Mouse (Mus musculus): ENCODE data around the gene Rmdn2. TPM values are rescaled to one million over a fixed set of nuclear protein-coding genes. Genes with fewer than 3 reads are reported as not detected.
A peak's percentile ranks its signal among the peaks of the same experiment; 100 is the strongest.

Rmdn2 gene
- polyA plus RNA-seq, 1 experiment: 11.8 TPM

DNA sequence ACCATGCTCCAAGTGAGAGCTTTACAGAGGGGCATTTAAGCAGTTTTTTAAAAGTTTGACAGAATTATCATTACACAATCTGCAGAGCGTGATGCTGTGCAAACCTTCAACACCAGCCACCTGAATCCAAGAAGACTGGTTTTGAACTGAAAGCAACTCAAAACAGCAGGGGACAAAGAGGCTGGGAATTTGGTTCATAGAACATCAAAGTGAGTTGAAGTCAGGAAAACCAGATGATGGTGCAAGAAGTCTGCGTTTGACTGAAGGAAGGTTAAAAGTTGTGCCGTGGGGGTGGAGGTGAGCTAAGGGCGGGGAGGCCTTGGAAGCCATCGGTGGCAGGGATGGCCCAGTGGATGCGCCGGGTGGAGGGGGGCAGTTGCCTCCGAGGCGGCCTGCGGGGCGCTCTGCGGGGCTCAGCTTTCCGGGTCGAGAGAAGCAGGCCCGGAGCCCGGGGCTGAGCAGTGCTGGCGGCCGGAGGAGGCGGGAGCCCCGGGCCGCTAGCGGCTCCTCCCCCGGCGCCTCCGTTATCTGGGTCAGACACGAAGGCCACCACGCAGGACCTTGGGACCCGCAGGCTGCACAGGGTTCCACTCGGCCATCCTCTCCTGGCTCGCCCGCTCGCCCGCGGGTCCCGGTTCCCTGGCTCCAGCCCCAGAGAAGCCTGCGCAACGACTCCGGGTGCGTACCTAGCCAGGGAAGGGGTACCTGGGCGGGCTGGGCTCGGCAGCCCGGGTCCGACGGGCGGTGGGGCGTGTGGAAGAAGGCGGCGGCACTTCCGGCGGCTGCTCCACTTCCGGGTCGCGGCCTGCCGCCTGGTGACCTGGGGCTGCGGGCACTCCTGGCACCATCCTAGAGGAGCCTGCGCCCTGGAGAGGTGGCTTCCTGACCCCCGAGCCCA is 3.3 kb downstream of the Rmdn2 start:
- DNase-seq (ENCODE audit: extremely low spot score in 1 of 2, low spot score in 1 of 2): peak; percentile 18 to 69

DNA sequence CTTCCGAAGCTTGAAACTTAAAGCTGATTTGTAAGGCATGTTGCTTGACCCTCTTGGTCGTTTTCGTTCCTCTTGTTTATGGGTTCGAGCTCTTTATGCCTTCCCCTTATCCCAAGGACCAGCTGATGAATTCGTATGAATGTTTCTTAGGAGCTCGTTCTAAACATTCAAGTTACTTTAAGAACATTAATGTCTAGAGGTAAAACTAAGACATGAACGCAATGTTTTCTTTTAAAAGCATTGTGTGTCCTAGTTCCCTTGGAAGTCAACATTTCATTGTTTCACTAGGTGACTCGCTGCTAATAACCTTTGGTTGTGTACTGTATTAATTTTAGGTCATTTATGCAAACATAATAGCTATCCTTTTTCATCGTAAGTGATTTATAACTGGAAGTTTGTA is 4.2 kb downstream of the Rmdn2 start:
- DNase-seq (ENCODE audit: extremely low spot score in 1 of 2, low spot score in 1 of 2): no peak

DNA sequence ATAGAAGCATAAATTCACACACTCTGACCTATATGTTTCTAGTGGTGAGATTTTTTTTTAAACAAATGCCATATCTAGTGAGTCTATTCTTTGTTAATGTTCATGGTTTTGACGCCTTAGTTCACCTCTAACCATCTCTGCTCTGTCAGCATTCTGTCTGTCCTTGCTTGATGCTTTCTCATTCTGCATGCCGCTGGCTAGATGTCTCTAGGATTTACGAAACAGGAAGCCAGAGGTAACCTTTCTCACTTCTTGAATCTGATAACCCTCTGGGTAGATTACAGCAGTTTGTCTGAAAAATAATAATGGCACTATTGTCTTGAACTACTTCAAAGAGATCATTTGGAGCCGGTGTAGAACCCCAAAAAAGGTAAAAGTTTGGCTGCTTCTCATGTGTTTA is 5.0 kb downstream of the Rmdn2 start:
- no peak for DNase-seq (ENCODE audit: extremely low spot score in 1 of 2, low spot score in 1 of 2)

DNA sequence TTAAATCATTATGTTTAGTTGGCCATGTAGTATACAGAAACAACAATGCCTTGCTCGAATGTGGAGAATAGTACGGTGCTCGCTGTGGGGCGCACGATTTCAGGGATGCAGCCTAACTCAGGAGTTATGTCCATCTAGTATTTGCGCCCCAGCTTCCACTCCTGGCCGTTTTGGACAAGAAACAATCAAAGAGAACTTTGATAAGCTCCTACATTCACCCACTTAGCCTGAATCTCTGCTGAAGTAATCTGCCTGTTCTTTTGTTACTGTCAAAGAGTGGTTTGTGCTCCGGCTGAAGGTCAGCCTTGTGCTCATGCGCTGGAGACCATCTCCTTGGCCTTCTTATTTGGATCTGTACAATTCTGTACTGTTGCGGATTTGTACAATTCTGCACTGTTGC is 6.8 kb downstream of the Rmdn2 start:
- DNase-seq (ENCODE audit: extremely low spot score in 1 of 2, low spot score in 1 of 2): no peak

DNA sequence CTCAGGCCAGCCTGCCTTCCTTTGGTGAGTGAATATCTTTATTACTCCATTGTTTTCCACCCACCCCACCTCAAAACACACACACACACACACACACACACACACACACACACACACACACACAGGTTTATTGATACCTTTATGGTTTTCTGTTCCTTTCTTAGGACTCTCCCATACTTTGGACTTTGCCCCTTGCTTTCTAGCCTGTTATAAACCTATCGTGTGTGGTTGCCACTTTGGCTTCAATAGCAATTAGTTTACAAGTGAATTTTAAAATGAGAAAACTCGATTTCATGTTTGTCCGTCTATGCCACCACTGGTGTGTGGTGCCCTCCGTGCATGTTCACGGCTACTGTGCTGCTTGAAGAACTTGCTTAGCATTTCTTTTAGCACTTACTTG is 7.3 kb downstream of the Rmdn2 start:
- no peak for DNase-seq (ENCODE audit: extremely low spot score in 1 of 2, low spot score in 1 of 2)

DNA sequence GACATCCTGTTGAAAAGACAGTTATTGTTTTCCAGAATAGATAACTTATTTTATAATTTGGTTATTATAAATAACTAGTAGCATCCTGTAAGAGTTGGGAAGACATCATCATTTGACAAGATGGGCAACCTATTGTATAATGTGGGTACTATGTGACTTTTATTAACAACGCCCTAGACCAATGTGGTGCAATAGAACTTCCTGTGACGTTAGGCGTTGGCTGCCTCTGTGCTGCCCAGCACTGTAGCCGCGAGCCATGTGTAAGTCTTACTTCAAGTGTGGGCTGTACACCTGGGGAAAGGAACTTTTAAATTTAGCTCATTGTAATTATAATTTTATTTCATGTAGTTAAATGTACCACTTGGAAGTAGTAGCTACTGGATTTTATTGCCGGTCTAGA is 10.4 kb downstream of the Rmdn2 start:
- DNase-seq (ENCODE audit: extremely low spot score in 1 of 2, low spot score in 1 of 2): no peak

DNA sequence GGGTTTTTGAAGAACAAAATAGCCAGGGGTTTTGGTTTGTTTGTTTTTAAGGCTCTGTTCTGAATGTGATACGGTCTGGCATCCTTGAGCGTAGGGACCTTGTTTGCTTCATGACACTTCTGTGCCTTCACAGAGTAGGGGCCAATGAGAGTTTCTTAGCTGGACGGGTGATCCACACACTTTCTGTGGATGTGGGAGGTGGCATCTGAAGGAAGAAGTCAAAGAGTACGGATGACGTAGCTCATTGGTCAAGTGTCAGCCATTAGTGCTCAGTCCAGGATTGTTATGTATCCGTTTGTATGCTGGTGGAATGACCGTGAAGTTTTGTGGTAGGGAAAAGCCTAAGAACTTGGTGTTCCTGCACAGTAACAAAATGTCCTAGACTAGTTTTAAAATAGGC is 10.9 kb downstream of the Rmdn2 start:
- no peak for DNase-seq (ENCODE audit: extremely low spot score in 1 of 2, low spot score in 1 of 2)

DNA sequence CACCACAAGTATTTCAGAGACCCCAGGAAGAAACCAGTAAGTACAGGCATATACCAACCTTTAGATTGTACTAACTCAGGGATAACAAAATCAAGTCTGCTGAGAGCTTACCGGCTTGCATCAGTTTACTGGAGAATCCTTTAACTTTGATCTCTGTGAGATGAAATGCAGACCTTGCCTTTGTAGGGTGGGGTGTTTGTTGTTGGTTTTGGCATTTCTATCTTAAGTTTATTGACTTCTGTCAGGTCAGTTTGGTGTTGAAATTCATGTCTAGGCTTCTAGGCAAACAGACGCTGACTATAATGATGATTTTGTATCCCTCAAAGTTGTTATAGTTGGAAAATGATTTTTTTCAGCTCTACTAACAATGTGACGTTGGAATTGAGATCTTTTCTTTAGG is 12.2 kb downstream of the Rmdn2 start:
- DNase-seq (ENCODE audit: extremely low spot score in 1 of 2, low spot score in 1 of 2): no peak

DNA sequence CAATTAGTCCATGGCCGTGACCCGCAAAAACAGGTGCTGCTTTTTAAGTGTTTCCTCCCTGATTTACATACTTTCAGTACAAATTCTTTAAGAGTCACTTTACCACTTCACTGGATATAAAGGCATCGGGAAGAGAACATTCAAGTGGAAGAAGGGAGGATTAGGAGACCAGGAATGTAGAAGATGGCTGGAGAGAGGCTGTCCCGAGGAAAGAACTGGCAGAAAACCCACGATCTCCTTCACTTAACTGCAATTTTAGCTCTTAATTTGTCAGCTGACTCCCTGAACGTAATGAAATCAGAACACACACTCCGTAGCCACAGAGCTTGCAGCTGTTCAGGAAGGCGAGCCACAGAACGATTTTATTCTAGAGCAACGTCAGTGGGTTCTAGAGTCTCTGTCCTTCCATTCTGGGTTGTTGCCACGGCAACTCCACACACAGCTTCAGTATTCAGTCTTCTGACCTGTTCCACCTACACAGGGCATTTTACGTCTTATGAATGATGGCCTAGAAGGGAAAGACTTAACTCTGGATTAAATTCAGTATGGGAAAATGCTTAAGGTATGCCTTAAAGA is 14.7 kb downstream of the Rmdn2 start:
- no peak for DNase-seq (ENCODE audit: extremely low spot score in 1 of 2, low spot score in 1 of 2)

DNA sequence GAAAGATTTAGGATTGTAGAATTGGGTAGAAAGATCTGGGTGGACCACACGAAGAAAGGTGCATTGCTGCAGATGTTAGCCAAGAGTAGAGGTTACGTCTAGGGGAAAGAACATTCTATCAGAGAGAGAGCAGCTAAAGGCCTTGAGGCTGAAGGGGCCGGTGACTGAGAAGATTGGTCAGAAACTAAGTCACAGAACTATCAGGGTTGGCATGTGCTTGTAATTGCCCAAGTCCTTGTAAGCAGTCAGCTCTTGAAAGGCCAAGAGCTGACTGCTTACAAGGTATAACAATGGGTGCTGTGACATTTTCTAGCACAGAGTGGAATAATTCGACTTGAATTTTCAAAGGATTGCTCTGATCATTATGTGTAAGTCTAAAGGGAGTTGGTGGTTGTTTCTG is 38.2 kb downstream of the Rmdn2 start:
- no peak for DNase-seq (ENCODE audit: extremely low spot score in 1 of 2, low spot score in 1 of 2)

DNA sequence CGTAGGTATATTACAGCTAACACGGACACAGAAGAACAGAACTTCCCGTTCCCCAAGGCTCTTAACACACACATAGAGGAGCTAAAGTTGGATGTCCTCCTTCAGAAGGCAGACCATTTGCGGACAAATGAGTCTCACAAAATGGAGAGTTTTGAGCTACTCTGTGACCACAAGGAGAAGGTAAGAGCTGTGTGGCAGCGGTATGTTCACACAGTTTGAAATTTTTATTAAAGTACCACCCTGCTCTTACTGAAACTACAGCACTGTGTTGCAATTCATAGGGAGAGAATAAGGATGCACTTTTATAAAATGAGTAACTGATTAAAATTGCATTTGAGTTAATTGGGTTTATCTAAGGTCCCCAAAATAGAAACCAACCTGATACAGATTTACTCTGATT is 38.6 kb downstream of the Rmdn2 start:
- DNase-seq (ENCODE audit: extremely low spot score in 1 of 2, low spot score in 1 of 2): no peak

DNA sequence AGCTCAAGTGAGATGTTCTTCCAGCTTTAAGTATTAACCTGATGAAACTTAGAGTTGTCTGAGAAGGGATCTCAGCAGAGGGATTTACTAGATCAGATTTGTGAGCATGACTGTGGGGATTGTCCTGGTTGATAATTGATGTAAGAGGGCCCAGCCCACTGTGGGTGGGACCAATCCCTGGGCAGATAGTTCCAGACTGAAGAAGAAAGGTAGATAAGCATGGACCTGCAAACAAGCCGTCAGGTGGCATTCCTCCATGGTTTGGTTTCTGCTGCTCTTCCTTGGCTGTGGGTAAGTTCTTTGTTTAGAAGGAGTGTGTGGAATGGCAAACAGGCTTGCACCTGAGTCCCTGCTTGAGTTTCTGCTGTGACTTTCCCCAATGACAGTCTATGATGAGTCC is 41.5 kb downstream of the Rmdn2 start:
- DNase-seq (ENCODE audit: extremely low spot score in 1 of 2, low spot score in 1 of 2): no peak

DNA sequence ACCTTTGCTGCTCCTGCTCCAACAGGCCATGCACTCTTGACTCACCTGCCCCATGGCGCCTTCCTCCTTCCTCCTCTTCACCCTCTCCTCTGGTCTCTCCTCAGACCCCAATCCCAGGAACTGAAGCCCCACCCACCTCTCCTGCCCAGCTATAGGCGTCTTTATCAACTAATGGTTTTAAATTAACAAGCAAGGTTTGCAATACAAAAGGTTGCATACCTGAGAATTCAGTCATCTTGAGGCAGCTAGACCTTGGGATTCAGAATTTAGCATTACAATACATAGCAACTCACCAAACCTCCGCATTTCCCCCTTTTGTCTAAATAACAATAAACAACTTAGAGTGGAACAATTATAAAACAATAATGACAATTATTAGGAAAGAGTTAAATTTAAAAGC is 42.5 kb downstream of the Rmdn2 start:
- DNase-seq (ENCODE audit: extremely low spot score in 1 of 2, low spot score in 1 of 2): no peak

DNA sequence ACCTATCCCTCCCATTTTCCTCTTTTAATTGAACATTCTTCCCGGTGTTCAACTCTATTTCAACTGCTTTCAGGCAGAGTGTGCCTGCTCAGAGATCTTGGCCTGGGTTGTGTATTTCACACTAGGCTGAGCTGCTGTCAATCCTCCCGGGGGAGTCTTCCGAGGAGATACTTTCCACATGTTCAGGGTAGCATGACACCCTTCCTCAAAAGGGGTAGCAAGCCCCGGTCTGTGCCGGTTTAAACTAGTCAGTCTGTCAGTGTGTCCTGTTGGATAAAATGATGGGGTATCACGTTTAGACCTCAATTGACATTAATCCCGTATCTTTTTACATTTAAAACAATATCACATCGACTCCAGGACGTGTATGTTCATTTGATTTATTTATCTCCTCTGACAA is 46.1 kb downstream of the Rmdn2 start:
- DNase-seq (ENCODE audit: extremely low spot score in 1 of 2, low spot score in 1 of 2): no peak

DNA sequence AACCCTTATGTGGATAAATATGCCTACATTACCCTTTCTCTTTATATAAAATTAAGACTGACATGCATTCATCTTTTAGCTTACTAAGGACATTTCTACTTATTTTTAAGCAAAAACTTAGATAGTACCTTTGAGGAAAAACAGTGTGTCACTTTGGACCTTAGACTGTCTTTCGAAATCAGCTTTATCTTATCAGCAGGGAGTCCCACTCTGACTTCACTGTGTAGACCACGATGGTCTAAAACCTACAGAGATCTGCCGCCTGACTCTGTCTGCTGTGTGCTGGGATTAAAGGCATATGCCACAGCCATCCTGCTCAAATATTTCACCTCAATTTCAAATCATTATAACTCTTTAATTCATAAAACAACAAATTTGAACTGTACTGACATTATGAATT is 46.8 kb downstream of the Rmdn2 start:
- no peak for DNase-seq (ENCODE audit: extremely low spot score in 1 of 2, low spot score in 1 of 2)

DNA sequence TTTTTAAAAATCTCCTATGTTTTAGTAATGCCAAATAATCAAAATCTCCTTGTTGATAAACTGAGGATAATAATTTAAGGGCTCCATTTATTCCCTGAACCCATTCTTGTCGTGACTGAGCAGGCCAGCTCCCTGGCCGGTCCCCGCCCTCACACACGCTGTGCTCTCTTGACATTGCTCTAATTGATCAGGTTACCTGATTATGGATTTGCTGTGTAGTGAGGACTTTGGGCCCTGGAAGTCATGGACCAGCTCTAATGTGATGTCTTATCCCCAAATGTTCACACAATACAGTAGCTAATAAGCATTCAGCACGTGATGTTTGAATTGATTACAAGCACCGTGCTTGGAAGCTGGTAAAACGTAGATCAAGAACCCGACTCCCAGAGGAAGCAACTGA is 47.2 kb downstream of the Rmdn2 start:
- DNase-seq (ENCODE audit: extremely low spot score in 1 of 2, low spot score in 1 of 2): no peak

DNA sequence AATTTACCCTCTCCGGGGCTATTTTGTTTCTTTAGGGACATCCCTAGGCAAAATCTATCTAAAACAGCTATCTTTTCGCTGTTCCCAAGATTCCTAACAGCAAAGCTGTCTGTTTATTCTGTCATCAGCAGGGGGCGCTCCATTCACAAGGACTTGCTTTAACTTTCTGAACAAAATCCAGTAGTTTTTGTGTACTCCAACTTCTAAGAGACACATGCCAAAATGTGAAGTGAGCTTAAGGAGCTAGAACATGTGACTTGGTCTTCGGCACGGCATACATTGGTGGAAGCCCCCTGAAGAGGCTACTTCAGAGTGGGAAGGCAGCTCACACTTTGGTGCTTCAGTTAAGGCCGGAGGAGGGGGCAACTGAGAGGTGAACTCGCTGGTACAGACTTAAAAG is 49.7 kb downstream of the Rmdn2 start:
- DNase-seq (ENCODE audit: extremely low spot score in 1 of 2, low spot score in 1 of 2): peak; percentile 20 to 90

DNA sequence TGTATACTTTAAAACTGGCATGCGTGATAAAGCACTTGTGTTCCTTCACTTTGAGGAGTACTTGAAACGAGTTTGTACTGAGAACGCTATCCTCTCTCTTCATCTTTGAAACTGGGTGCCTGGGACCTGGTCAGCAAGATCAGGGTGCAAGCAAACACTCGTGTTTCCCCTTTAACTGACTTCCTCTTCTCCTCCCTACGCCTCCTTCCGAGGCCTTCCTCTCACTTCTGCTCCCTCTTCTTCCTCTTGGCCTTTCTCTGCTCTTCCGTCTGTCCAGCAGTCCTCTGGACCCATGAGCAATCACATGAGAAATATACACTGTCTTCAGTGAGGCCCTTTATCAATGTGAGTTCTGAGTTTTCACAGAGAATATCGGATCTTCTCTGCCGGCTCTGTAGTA is 50.2 kb downstream of the Rmdn2 start:
- no peak for DNase-seq (ENCODE audit: extremely low spot score in 1 of 2, low spot score in 1 of 2)

DNA sequence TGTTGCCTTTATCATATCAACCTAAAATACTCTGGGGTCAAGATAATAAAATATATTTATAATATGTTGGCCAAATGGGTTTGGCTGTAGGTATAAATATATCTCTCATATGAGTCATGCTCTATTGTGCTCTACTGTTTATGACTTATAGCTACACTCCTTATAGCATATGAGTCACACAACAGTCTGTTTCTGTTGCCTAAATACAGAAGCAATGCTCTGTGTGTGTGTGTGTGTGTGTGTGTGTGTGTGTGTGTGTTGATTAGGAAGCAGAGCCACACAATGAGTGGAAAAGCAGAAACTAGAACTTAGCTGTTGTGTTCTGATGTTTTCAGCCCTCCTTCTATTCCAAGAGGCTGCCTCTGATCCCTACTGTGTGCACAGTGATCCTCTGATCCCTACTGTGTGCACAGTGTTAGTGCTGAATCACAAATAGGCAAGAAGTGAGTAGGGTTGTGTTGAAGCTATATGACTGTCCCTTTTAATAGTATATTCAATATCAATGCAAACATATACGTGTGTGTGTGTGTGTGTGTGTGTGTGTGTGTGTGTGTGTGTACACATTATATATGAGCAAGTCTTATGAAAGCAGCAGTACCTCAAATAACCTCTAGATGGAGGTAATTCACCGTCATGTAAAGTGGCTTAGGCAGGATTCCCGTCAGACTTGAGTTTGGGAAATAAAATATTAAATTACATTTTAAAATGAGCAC is 51.9 kb downstream of the Rmdn2 start:
- DNase-seq (ENCODE audit: extremely low spot score in 1 of 2, low spot score in 1 of 2): peak; percentile 11 to 72

DNA sequence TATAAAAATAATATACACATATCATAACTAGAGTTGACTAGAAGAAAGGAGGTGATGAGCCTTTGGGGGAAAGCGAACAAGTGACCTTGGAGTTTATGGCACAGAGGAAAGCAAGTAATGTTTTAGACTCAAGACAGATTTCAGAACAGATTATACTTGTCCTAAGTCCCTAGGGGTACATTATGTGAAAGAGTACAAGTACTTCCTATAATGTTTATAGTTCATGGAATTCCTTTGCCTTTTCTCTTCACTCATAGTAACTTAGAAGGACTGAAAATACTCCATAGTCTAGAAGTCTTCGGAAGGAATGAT is 52.4 kb downstream of the Rmdn2 start:
- DNase-seq (ENCODE audit: extremely low spot score in 1 of 2, low spot score in 1 of 2): no peak

DNA sequence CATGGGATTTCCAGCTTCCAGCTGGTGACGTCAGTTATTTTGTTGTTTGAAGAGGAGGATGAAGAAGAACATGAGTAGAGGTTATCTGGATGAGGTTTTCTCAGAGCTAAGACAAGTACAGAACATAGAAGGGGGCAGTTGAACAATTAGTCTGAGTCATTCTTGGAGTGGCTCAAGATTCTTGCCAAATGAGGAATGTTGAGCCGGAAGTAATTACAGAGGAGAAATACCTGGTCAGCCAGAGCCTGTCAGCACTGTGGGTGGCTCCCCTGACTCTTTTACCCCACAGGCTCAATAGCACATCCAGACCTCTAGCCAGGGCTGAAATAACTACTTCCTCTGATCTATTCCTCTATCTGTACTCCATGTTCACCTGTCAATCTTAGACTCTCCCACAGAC is 59.2 kb downstream of the Rmdn2 start:
- DNase-seq (ENCODE audit: extremely low spot score in 1 of 2, low spot score in 1 of 2): no peak

DNA sequence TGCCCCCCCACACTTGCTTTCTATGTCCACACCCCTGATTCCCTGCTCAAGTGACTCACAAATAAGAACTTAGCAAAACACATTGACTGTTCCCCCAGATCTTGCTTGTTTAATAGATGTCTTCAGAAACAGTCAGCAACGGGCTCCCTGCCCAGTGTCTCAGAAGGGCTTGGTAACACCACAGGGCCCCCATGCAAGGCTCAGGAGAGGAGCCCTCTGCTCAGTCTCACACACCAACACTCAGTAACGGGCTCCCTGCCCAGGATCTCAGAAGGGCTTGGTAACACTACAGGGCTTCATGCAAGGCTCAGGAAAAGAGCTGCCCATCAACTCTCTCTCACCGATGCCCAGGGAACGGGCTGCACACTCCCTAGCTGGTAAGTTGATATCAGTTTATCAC is 83.4 kb downstream of the Rmdn2 start:
- DNase-seq (ENCODE audit: extremely low spot score in 1 of 2, low spot score in 1 of 2): no peak
